Mouse (Mus musculus): ENCODE data around the gene Cir1.

GRCm38 (mm10) chr2:73343701-73344100, 31.2 kb upstream of the Cir1 start:
- TF ChIP-seq POLR2AphosphoS2 (IDR thresholded peaks at IDR 0.05; ENCODE audit: insufficient read length, low read depth) (no peak), POLR2A (IDR thresholded peaks at IDR 0.05; ENCODE audit: insufficient read length, low read depth) (no peak), MYOD1 (IDR thresholded peaks at IDR 0.05; ENCODE audit: control insufficient read depth in 1 of 3, insufficient read length in 2 of 3, low read depth in 2 of 3) (no peak)
